Mouse (Mus musculus): ENCODE results near the gene Mroh8. TPM values are rescaled to one million over a fixed set of nuclear protein-coding genes. Genes with fewer than 3 reads are reported as not detected.

Mroh8 gene
- total and polyA plus RNA-seq, 3 experiments, result 0.15 to 0.18 TPM; not detected in 1

- Histone ChIP-seq H3K9ac (ENCODE audit: control insufficient read depth, low read depth, low read length, poor library complexity, severe bottlenecking) (no peak overlapping the region), H3K79me2 (ENCODE audit: control insufficient read depth, insufficient read depth, low read length, poor library complexity) (no peaks in the 10 kb centered on the region), H3K27ac (ENCODE audit: control insufficient read depth, low read depth, low read length) (no peak overlapping the region), H3K36me3 (ENCODE audit: control insufficient read depth in 1 of 2, insufficient read depth in 2 of 2, low read length in 2 of 2) (peaks cover 5 to 17% of the 10 kb centered on the region in 2 experiments), H3K4me1 (ENCODE audit: control insufficient read depth in 1 of 2, insufficient read depth in 2 of 2, low read length in 2 of 2) (peaks cover 0 to 5% of the 10 kb centered on the region in 2 experiments; a peak in 2 of 4 replicates), H3K27me3 (ENCODE audit: control insufficient read depth in 1 of 2, insufficient read depth in 2 of 2, low read length in 2 of 2) (no peaks in the 10 kb centered on the region), H3K9me3 (replicated peaks; ENCODE audit: insufficient read depth, low read length) (no peaks in the 10 kb centered on the region), H3K4me3 (ENCODE audit: control insufficient read depth in 1 of 2, insufficient read depth in 1 of 2, low read depth in 2 of 2, low read length in 2 of 2) (no peak overlapping the region)
- no peak for DNase-seq (ENCODE audit: low read depth, low spot score)
- TF ChIP-seq ZC3H11A (IDR thresholded peaks at IDR 0.05; ENCODE audit: low read depth, low read length), result no peak
- TF ChIP-seq POLR2A (IDR thresholded peaks at IDR 0.05; ENCODE audit: control insufficient read depth in 1 of 2, insufficient read depth in 1 of 2, low read depth in 1 of 2, low read length in 2 of 2, poor library complexity in 1 of 2), result no peak
- no peak for TF ChIP-seq GABPA (IDR thresholded peaks at IDR 0.05; ENCODE audit: low read depth, low read length)
- no peak for TF ChIP-seq MEF2A (IDR thresholded peaks at IDR 0.05; ENCODE audit: extremely low read depth, insufficient replicate concordance, low read depth, low read length, poor library complexity, severe bottlenecking)
- no peak for TF ChIP-seq TAL1 (IDR thresholded peaks at IDR 0.05; ENCODE audit: low read length)
- TF ChIP-seq TBP (IDR thresholded peaks at IDR 0.05; ENCODE audit: low read depth, low read length), result no peak
- TF ChIP-seq USF2 (IDR thresholded peaks at IDR 0.05; ENCODE audit: borderline replicate concordance in 1 of 2, insufficient read depth in 1 of 2, low read depth in 1 of 2, low read length in 2 of 2), result no peak
- TF ChIP-seq KAT2A (conservative IDR thresholded peaks at IDR 0.05; ENCODE audit: low read depth, low read length), result no peak
- TF ChIP-seq ETS1 (IDR thresholded peaks at IDR 0.05; ENCODE audit: low read depth, low read length), result no peak
- TF ChIP-seq SMC3 (IDR thresholded peaks at IDR 0.05; ENCODE audit: low read depth, low read length), result no peak
- no peak for TF ChIP-seq POLR2AphosphoS5 (IDR thresholded peaks at IDR 0.05; ENCODE audit: borderline replicate concordance, low read depth, low read length)
- TF ChIP-seq TCF12 (IDR thresholded peaks at IDR 0.05; ENCODE audit: low read depth, low read length), result no peak
- TF ChIP-seq MAX (IDR thresholded peaks at IDR 0.05; ENCODE audit: low read length), result no peak
- no peak for TF ChIP-seq GATA1 (IDR thresholded peaks at IDR 0.05; ENCODE audit: low read depth, low read length)
- no peak for TF ChIP-seq MXI1 (IDR thresholded peaks at IDR 0.05; ENCODE audit: low read depth, low read length)
- no peak for TF ChIP-seq MYC (IDR thresholded peaks at IDR 0.05; ENCODE audit: low read depth, low read length)
- TF ChIP-seq UBTF (IDR thresholded peaks at IDR 0.05; ENCODE audit: borderline replicate concordance, insufficient read depth, low read depth, low read length), result no peak
- no peak for TF ChIP-seq HCFC1 (IDR thresholded peaks at IDR 0.05; ENCODE audit: low read depth, low read length)
- no peak for TF ChIP-seq MAZ (IDR thresholded peaks at IDR 0.05; ENCODE audit: low read depth, low read length)
- no peak for TF ChIP-seq NELFE (IDR thresholded peaks at IDR 0.05; ENCODE audit: low read depth, low read length)
Observed at GRCm38 (mm10) chr2:157164101-157164500, 115.2 kb downstream of the Mroh8 start.

Other genes starting within 250 kb of the Mroh8 start
- gene Soga1, start 200.3 kb downstream of the Mroh8 start, total RNA-seq (2012; rRNA removed), result 0.20 and 0.50 TPM in 2 replicates
- gene Soga1, start 200.3 kb downstream of the Mroh8 start, polyA plus RNA-seq (2012; ENCODE audit: insufficient read depth in 1 of 2, insufficient read length in 2 of 2, low read depth in 1 of 2, low replicate concordance in 2 of 2, missing spikeins in 1 of 2), result 1 to 10 TPM in 1 of 2 experiments, not detected in 1; 2.0 TPM
- gene Tldc2, start 192.5 kb downstream of the Mroh8 start, total RNA-seq (2012; rRNA removed), result not detected in 2 replicates
- not detected for gene Tldc2, start 192.5 kb downstream of the Mroh8 start, polyA plus RNA-seq (2012; ENCODE audit: insufficient read depth in 1 of 2, insufficient read length in 2 of 2, low read depth in 1 of 2, low replicate concordance in 2 of 2, missing spikeins in 1 of 2)
- gene Samhd1, start 144.3 kb downstream of the Mroh8 start, total RNA-seq (2012; rRNA removed), result 15.7 and 19.7 TPM in 2 replicates
- gene Samhd1, start 144.3 kb downstream of the Mroh8 start, polyA plus RNA-seq (2012; ENCODE audit: insufficient read depth in 1 of 2, insufficient read length in 2 of 2, low read depth in 1 of 2, low replicate concordance in 2 of 2, missing spikeins in 1 of 2), result 10 to 100 TPM; 50.5 to 76.8 TPM
- gene Rbl1, start 75.0 kb downstream of the Mroh8 start, total RNA-seq (2012; rRNA removed), result 14.8 and 17.8 TPM in 2 replicates
- 10 to 100 TPM in 1 of 2 experiments, not detected in 1; 18.1 TPM for gene Rbl1, start 75.0 kb downstream of the Mroh8 start, polyA plus RNA-seq (2012; ENCODE audit: insufficient read depth in 1 of 2, insufficient read length in 2 of 2, low read depth in 1 of 2, low replicate concordance in 2 of 2, missing spikeins in 1 of 2)
- gene Rpn2, start 532 bp downstream of the Mroh8 start, total RNA-seq (2012; rRNA removed), result 259 and 284 TPM in 2 replicates
- gene Rpn2, start 532 bp downstream of the Mroh8 start, polyA plus RNA-seq (2012; ENCODE audit: insufficient read depth in 1 of 2, insufficient read length in 2 of 2, low read depth in 1 of 2, low replicate concordance in 2 of 2, missing spikeins in 1 of 2), result 100 to 1,000 TPM; 310 to 316 TPM
- gene Ghrh, start 68.0 kb upstream of the Mroh8 start, total RNA-seq (2012; rRNA removed), result not detected in 2 replicates
- not detected for gene Ghrh, start 68.0 kb upstream of the Mroh8 start, polyA plus RNA-seq (2012; ENCODE audit: insufficient read depth in 1 of 2, insufficient read length in 2 of 2, low read depth in 1 of 2, low replicate concordance in 2 of 2, missing spikeins in 1 of 2)
- 19.8 and 28.4 TPM in 2 replicates for gene Manbal, start 88.0 kb upstream of the Mroh8 start, total RNA-seq (2012; rRNA removed)
- 10 to 100 TPM in 1 of 2 experiments, not detected in 1; 65.7 TPM for gene Manbal, start 88.0 kb upstream of the Mroh8 start, polyA plus RNA-seq (2012; ENCODE audit: insufficient read depth in 1 of 2, insufficient read length in 2 of 2, low read depth in 1 of 2, low replicate concordance in 2 of 2, missing spikeins in 1 of 2)
- gene Src, start 138.9 kb upstream of the Mroh8 start, total RNA-seq (2012; rRNA removed), result 0.23 and 0.29 TPM in 2 replicates
- 1 to 10 TPM in 1 of 2 experiments, not detected in 1; 4.2 TPM for gene Src, start 138.9 kb upstream of the Mroh8 start, polyA plus RNA-seq (2012; ENCODE audit: insufficient read depth in 1 of 2, insufficient read length in 2 of 2, low read depth in 1 of 2, low replicate concordance in 2 of 2, missing spikeins in 1 of 2)